Mouse (Mus musculus): ENCODE data around the gene Gm19426.
"Not testable (repeated sequence)": the region's sequence is repeated elsewhere in the genome, so short reads cannot be mapped to it uniquely, and the experiment has no call there.

Gene Gm19426

DNA sequence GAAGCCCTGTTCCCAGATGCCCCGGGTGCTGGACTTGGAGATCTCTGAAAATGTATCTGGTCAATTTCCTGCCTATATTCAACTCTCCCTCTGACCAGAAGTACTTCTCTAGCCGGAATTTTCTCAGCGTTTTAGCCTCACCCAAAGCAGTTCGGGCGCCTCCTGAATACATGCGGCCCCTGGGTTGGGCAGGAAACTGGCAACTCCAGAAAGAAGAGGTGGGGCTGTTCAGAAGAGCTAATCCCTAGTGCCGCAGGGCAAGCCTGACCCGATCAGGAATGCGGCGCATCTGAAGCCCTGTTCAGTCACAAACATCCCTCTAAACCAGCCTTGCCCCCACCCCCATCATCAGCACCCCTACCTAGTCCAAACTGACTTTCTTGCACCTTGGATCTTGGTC is 671 bp upstream of the Gm19426 start:
- DNase-seq, result no peak

DNA sequence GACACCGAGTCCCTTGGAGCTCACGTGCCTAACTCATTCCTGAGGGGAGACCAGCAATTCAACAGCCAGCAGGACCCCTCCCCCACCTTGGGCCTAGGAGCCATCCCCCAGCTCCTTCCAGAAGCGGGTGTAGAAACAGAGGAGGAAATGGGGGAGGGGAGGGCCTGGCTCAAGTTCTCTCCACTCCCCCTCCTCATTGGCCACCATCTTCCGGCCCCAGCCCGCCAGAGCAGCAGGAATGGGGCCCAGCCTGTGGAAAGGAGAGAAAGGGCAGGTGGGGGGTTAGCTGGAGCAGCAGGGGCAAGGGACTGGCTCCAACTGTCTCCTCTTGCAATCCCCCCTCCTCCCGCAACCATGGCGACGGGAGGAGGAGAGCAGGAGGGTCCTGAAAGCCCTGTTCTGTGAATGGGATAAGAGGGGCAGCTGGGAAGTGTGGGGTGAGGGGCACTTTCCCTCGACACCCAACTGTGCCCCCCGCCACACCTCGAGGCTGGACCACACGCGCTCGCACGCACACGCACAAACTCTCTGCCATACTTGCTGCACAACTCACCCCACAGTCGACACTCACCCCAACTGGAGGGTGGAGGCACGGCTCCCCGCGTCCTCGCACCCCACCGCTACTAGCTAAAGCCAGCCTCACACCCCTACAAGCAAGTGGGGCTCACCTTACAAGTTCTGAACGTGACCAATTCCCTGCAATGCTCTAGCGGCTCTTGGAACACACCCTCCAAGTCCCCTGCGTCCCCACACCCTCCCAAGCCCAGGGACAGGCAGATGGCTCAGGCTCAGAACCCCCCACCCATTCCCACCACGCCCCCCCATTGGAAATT is 788 bp downstream of the Gm19426 start:
- DNase-seq, result peak; percentile 95

DNA sequence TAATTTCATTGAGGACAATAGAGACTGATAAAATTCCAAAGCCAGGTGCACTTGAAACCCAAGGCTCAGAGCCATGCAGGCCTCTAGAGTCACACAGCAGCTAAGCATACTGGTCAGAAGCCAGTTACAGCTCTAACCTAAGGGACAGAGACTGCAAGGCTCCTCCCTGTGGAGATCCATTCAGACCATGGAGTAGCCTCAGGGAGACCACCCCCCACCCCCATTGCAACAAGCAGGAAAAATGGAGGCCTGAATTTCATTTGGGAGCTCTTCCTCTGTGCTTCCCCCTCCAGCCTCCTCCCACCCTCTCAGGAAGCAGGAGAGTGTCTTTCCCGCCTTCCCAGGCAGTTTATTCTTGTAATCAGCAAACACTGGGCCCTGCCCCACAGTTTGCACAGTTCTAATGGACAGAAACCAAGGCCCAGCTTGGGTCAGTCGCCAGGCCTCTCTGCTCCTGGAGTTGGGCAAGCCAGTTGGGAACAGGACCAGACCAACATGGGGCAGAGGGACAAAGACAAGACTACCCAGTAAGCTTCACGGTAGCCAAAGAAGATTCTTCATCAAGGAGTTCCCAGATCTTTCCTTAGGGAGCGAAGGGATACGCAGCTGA is 1.5 kb downstream of the Gm19426 start:
- no peak for DNase-seq

DNA sequence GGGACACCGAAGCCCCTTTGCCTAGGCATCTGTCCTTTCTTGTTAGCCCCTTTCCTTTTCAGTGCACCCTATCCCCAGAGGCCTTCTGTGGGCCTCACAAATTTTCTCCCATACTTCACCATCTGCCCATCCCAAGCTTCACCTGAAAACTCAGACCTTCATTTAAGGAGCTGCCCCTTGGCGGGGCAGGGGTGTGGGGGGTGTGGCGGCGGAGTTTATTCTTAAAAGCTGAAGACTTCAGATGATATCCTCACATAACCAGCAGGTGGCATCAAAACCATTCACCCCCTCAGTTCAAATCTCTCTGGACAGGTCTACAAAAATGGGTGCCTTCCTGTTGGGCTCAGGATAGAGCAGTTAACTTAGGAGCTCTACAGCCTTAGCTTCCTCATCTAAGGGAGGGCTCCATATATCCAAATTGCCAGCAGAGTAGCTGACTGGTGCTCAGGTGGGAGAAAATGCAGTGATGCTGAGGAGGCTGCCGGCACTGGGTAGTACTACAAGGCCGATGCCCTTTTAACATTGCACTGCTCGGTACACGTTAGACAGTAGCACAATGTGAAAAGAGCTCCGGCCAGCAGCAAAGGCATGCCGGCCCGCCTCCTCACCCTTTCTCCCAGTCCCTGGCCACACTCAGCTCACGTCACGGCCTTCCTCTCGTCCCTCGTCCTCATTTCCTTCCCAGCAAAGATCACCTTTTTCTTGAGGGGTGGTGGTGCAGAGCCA is 2.7 kb downstream of the Gm19426 start:
- peak; percentile 51 for DNase-seq

DNA sequence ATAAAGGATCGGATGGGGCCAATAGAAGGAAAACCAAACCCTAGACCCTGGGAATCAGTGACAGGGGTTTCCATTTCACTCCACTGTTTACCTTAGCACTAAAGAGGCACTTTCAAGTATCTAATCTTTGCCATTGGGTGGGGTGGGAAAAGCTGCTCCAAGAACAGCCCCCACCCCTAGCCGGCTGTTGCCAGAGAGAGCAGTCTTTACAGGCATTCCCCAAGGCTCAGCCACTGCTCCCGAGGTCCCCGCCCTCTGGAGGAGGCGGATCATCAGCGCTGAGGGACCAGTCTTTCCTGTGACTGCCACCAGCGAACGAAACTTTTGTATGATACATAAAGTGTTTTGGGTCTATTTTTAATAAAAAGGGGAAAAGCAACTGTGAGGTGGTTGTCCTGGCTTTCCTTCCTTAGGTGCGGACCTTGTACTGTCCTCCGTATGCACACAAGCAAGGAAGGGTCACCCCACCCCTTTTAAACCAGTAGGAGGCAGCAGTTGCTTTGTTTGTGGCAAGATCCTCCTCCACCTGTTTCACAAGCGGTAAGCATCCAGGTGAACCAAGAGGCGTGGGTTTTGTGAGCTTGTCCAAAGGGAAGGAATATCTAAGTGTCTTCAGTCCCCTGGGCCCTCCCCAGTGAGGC is 5.1 kb downstream of the Gm19426 start:
- DNase-seq, result peak; percentile 68

DNA sequence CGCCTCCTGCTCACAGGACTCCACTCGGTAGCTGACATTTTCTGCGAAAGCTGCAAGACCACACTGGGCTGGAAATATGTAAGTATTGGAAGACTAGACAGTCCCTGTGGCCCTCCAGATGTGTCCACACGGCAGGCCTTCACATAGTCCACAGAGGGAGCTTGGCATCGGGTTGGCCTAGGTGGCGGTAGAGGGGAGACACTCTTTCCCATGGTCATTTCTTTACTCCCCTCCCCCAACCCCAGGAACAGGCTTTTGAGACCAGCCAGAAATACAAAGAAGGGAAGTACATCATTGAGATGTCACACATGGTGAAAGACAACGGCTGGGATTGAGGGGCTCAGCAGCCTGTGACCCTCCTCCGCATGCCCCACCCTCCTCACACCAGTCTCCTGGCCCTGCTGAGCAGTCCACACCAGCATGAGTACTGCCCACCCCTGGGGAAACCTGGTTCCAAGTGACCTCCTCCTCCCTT is 6.0 kb downstream of the Gm19426 start:
- DNase-seq, result peak; percentile 69

DNA sequence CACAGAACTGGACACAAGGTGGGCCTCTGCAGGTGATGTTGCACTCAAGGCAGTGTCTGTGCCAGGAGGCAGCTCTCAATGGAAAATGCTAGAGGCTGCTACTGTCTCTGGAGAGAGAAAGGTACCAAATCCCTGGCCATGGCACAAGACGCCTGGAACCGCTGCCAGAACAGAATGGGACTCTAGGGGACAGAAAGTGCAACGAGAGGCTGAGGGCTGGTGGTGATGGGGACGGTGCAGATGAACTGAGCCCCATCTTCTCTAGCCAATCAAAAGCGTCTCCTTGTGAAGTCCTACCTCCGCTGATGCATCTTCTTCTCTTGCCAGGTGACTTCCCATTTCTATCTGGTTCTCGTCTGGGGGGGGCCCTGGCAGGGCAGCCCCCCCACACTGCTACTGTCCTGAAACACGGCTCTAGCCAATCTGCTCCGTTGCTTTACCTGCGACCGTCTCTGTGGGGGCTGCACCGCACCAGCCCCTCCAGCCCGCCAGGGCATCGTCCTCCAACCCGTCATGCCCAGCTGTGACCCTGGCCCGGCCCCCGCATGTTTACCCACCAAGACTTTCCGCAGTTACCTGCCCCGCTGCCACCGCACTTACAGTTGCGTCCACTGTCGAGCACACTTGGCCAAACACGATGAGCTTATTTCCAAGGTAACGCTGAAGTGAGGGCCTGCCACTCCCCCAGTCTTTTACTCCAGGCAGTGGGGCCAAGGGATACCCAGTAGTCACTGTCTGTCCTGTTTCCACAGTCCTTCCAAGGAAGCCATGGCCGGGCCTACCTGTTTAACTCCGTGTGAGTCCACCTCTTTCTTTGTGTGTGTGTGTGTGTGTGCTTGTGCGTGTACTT is 6.9 kb downstream of the Gm19426 start:
- DNase-seq, result peak; percentile 21

DNA sequence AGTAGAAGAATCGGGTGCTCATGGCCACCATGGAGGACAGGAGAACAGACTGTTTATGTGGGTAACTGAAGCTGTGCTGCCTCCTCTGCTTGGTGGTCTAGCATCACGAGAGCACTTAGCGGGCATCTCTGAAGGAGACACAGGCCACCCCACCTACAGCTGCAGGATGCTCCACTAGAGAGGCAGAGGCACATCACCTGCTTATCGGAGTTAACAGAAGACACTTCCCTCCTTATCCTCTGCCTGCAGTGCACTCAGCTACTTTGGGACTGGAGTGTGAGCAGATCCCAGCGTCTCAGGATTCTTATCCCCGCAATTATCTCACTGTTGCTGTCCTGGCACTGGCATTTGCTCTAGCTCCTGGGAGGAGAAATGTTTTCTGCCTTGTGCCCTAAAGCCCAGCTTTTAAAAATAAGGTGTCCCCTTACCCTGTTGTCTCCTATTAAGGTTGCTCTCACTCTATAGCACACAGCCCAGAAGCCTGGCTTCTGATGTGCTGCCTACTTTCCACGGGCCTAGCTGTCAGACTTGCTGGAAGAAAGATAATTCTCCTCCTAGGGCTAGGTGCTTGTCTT is 8.0 kb downstream of the Gm19426 start:
- DNase-seq, result no peak

DNA sequence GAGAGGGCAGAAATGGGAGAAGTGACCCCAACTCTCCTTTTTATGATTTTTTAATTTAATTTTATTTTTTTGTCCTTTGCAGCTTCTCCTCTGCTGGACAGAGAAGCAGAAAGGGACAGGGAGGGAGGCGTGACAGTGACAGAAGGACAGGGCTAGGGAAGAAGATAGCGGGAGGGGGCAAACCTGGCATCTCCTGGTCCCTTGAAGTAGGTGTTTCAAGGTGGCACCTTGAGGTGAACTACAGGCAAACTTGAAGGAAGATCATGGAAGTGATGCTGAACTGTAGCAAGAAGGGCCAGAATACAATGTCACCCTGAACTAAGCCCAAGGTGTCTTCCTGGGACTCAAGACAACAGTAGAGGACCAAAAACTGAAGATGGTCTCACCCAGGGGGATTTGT is 8.5 kb downstream of the Gm19426 start:
- DNase-seq, result no peak

DNA sequence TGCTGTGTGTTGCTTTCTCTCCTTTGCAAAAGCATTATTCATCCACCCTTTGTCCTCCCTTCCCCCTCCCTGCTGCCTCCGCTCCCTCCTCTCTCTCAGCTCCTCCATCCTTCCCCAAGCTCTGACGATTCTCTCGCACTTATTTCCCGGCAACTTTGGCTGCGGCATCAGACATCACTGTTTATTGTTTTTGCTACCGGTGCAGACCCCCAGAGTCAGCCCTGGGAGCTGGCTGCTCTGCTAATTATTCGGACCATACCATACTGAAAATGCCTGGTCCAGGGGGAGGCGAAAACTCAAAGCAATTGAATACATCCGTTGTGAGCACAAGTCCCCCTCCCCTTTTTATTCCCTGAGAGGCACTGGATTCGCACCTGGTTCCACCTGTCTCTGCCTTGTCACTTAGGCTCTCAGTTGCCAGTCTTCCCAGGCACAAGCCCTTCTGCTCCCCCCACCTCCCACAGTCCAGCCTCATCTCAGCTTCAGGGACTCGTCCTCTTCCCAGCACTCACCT is 9.0 kb downstream of the Gm19426 start:
- DNase-seq, result peak; percentile 77

DNA sequence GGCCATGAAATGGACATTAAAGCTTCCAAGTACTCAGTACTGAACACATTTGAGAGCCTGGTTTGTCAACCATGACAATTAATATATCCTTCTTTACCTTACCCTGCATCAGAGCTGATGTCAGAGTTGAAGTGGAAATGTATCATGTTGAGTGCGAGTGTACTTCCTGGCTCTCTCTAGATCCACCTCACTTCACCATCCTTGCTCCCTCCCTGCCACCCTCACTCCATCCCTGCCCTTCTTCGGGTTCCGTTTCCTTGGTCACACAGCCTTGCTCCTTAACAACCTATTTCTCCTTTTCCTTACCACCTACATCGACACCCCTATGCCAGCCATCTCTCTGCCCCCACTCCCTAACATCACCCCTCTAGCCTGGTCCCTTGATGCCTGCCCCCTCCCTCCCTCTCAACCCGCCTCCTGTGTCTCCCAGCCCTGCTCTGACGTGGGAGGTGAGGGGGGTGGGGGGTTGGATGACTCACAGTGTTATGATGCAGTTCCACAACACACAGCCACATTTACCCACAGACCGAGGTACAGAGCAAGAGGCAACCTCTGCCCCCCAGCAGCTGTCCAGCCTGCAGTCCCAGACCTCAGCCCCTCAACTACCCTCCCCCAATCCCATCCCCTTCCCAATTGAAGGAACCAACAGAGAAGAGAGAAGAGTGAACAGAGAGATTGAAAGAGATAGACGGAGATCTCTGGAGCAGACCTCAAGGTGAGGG is 9.7 kb downstream of the Gm19426 start, which contains the start of gene Ypel4:
Ypel4 (plus strand) TSS at position 480 of the 722 bp plus-strand sequence.
- peak; percentile 80 for DNase-seq

DNA sequence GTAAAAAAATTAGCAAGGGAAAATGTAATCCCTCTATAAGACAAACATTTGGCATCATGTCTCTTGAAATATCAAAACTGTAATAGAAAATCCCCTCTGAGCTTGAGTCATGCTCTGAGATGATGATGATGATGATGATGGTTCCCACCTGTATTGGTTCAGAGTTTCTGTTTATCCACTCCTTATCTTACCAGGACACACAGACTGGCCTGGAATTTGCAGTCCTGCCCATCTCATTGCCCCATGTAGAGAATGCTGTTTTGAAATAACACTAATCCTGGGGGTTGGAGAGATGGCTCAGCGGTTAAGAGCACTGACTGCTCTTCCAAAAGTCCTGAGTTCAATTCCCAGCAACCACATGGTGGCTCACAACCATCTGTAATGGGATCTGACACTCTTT is 11.1 kb downstream of the Gm19426 start:
- no peak for DNase-seq

DNA sequence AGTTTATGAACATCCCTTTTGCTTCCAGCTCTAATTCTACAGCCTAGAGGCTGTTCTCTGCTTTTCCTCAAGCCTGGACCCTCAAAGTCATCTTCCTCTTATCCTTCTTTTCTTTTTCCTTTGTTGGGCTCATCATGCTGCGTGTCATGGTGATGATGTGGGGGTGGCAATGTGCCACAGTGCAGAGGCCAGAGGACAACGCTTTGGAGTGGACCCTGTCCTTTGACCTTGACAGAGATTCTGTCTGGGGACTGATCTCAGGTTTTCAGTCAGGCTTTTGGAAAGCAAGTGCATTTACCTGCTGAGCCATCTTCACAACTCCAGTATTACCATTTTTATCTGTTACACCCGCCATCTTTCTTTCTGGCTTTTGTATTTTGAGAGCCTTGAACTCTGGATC is 12.2 kb downstream of the Gm19426 start:
- DNase-seq, result no peak

DNA sequence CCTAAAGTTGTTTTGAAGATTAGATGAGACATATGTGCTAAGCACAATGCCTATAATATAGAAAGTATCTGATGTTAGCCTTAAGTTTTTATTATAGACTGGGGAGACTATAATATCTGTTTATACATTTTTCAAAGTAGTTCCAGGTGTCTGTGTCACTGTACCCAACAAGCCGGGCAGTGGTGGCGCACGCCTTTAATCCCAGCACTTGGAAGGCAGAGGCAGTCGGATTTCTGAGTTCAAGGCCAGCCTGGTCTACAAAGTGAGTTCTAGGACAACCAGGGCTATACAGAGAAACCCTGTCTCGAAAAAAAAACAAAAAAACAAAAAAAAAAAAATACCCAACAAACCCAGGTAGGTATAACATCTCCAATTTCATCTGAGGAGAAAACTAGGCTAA is 15.3 kb downstream of the Gm19426 start:
- not testable (repeated sequence) for DNase-seq

DNA sequence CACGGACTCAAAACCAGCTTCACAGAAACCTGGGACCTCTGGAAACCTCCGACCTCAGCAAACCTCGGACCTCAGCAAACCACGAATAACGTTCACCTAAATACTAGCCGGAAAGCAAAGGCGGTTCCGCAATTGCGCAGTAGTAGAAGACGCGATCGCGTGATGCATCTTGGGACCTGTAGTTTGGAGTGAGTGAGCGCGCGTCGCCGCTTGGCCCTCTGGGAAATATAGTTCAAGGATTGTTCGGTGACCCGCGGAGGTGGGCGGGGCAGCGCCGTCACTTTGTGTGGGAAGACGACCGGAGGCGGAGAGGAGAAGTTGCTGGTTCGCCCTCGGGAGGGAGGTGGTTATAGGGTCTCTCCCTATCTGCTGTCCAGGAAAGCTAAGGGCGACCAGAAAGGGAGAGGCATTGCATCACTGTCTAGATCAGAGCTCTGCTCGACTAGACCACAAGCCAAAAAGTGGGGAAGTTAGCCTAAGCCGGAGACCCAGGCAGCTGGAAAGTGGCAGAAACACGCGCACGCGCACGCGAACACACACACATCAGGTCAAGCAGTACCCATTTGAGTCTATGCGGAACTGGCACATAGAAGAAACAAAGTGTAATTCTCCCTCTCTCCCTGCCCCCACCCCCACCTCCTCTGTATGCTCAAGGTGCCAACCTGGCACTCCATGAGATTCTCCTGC is 16.1 kb downstream of the Gm19426 start, which contains the start of gene Clp1:
Clp1 (minus strand) TSS at position 179 of the 687 bp plus-strand sequence.
- DNase-seq, result peak; percentile 99

DNA sequence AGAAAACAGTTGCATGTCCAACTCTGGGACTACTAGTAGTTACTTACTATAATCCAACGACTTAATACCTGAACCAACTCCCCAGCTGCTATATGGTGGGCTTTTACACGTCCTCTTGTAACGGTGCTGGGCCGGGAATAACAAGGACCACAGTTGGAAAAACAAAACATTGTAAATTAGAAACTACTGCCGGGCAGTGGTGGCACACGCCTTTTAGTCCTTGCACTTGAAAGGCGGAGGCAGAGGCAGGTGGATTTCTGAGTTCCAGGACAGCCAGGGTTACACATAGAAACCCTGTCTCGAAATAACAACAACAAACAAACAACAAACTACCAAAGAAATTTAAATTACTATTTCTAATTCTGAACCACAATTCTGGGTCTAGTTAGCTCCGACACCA is 16.7 kb downstream of the Gm19426 start:
- DNase-seq, result no peak

DNA sequence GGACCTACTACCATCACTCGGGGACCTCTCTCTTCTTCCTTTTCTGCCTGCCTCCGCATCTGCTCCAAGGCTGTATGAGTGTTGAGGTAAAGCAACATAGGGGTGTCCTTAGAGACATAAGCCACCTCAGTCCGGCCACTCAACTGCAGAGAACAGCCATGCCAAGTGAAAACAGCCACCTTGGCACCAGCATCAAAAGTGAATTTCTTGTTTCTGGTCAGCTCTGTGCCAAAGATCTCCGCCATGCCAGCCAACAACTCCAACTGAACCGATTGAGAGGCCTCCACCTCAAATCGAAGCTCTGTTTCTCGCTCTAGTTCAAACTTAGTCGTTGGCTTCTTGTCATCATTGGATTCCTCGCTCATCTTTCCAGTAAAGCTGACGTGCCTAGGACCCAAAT is 17.7 kb downstream of the Gm19426 start:
- no peak for DNase-seq

DNA sequence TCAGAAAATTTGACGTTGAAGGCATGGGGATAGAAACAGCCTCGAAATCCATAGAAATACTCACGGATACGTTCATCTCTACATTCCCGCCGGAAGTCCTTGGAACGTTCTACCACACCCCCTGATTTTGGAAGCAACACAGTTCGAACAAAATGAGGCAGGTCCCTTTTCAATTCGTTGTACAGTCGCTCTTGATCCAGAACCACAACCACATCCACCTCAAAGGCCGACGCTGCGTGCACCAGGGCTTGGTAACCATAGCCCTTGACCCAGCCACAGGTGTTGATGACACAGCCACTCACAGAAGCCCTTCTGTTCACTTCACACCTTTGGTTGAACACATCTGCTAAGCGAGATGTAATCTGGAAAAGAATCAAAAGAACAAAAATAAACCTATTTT is 19.6 kb downstream of the Gm19426 start:
- DNase-seq, result no peak

DNA sequence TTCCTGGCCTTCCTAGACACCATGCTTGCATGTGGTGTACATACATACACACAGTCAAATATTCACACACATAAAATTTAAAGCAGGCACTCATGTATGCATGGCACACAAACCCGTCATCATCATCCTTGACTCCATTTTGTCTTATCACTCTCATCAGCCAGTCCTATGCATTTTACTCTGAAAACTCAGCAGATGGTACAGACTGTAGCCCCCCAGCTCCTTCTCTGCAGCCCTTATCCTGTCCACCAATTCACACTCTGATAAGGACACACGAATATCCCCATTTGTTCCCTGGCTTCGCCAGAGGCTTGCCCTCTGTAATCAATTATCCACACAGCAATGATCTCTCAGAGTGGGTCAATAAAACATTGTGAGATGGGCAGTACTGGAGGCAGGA is 22.3 kb downstream of the Gm19426 start:
- DNase-seq, result no peak

DNA sequence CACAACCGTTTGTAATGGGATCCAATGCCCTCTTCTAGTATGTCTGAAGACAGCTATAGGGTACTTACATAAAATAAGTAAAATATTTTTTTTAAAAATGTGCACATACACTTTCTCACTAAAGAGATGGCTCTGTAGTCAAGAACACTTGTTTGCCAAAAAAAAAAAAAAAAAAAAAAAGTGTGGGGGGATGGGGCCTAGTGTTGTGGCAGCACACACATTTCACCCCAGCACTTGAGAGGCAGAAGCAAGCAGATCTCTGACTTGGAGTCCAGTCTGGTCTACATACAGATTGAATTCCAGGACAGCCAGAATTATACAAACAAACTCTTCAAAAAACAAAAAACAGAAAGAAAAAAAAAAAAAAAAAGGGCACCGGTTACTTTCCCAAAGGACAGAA is 22.7 kb downstream of the Gm19426 start:
- no peak for DNase-seq
